Mouse (Mus musculus): ENCODE measurements around the gene Olfr1447.

Olfr1447 gene

DNA sequence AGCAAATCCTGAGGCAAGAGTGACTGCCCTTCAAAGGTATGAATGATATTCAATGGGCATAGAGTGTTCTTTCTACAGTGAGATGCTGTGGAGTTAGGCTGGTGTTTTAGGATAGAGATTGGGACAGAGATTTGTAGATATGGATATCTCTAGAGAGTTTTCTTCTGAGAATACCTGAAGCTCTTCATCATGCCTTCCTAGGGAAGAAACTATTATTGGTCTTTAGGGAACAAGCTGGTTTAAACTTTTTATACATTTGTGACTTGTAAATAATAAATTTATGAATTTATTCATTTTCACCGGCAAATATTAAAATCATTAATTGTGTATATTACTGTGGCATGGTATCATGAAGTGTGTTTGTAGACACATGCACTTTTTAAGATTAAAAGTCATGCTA is at the start of gene Olfr1447:
Gene Olfr1447, minus strand, starts transcription at position 101 of the 400 bp plus-strand sequence.
- H3K27me3 ChIP-seq (ENCODE audit: control insufficient read depth, insufficient read depth, low read length, poor library complexity, severe bottlenecking): no peaks in the 10 kb centered on the region
- DNase-seq (ENCODE audit: low read depth, low spot score): no peak
- H3K36me3 ChIP-seq (ENCODE audit: control insufficient read depth, insufficient read depth, low read length, poor library complexity, severe bottlenecking): no peaks in the 10 kb centered on the region

DNA sequence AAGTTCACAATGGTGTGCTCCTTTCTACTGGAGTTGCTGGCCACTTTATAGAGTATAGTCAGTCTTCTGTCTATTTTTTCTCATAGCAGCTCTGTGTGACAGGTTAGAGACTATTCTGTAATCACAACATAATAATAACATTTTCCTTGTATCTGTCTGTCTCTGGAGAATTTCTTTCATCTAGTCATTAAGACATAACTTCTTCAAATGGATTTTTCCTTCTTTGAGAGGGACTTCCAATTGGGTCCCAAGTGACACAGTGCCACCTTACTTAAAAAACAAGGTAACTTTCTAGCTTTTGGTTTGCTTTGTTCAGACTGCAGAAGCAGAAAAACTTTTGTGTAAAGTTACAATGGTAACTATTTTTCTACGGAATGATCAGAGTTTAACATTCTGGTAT is 46.4 kb upstream of the Olfr1447 start, which contains the start of gene Olfr1450:
Gene Olfr1450, plus strand, starts transcription at position 301 of the 400 bp plus-strand sequence.
- Histone ChIP-seq H3K36me3 (ENCODE audit: control insufficient read depth, insufficient read depth, low read length, poor library complexity, severe bottlenecking) (no peaks in the 10 kb centered on the region), H3K27me3 (ENCODE audit: control insufficient read depth, insufficient read depth, low read length, poor library complexity, severe bottlenecking) (no peaks in the 10 kb centered on the region)
- DNase-seq (ENCODE audit: low read depth, low spot score): no peak

DNA sequence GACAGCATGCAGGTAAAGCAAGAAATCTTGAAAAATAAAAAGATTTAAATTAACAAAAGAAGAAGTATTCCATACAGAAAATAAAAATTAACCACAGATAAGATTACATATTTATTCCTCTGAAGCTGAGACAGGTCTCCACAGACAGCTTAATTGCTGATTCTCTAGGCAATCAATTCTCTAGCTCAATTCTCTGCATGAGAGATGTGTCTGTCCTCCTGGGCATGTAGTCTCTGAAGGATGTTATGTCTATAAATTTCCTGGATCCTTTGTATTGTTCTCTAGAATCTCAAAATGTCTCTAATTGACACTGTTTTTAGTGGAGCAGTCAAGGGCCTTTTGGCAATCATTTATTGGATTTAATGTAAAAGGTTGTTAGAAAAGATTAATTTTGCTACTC is 27.0 kb upstream of the Olfr1447 start, which contains the start of gene Olfr1449:
Gene Olfr1449, plus strand, starts transcription at position 301 of the 400 bp plus-strand sequence.
- no peaks in the 10 kb centered on the region for H3K36me3 ChIP-seq (ENCODE audit: control insufficient read depth, insufficient read depth, low read length, poor library complexity, severe bottlenecking)
- H3K27me3 ChIP-seq (ENCODE audit: control insufficient read depth, insufficient read depth, low read length, poor library complexity, severe bottlenecking): no peaks in the 10 kb centered on the region
- no peak for DNase-seq (ENCODE audit: low read depth, low spot score)

DNA sequence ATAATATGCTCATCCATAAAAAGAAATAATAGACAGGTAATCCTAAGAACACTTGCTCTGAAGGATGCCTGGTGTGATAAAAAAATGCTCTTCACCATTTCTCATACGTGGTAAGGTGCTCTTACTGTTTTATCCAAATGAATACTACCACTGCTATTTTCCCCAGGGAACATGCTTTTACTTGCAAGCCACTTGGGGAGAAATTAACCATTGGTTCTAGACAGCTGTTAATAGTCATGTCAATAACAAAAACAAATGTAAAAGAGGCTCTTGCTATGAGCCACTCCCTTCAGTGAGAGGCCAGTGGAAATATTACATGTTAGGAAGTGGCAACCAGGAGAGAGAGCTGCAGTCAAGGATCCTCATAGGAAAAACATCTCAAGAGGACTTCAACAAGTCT is 20.8 kb upstream of the Olfr1447 start, which contains the start of gene Olfr1448:
Gene Olfr1448, minus strand, starts transcription at position 101 of the 400 bp plus-strand sequence.
- no peak for DNase-seq (ENCODE audit: low read depth, low spot score)
- Histone ChIP-seq H3K27me3 (ENCODE audit: control insufficient read depth, insufficient read depth, low read length, poor library complexity, severe bottlenecking) (no peaks in the 10 kb centered on the region), H3K36me3 (ENCODE audit: control insufficient read depth, insufficient read depth, low read length, poor library complexity, severe bottlenecking) (no peaks in the 10 kb centered on the region)

DNA sequence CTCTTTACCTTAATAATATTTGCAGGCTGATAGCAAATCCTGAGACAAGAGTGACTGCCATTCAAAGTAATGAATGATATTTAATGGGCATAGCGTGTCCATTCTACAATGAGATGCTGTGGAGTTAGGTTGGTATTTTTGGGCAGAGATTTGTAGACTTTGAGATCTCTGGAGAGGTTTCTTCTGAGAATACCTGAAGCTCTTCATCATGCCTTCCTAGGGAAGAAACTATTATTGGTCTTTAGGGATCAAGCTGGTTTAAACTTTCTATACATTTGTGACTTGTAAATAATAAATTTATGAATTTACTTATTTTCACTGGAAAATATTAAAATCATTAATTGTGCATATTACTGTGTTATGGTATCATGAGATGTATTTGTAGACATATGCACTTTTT is 10.1 kb downstream of the Olfr1447 start, which contains the start of gene Olfr1446:
Gene Olfr1446, minus strand, starts transcription at position 101 of the 400 bp plus-strand sequence.
- Histone ChIP-seq H3K36me3 (ENCODE audit: control insufficient read depth, insufficient read depth, low read length, poor library complexity, severe bottlenecking) (no peaks in the 10 kb centered on the region), H3K27me3 (ENCODE audit: control insufficient read depth, insufficient read depth, low read length, poor library complexity, severe bottlenecking) (no peaks in the 10 kb centered on the region)
- DNase-seq (ENCODE audit: low read depth, low spot score): no peak

DNA sequence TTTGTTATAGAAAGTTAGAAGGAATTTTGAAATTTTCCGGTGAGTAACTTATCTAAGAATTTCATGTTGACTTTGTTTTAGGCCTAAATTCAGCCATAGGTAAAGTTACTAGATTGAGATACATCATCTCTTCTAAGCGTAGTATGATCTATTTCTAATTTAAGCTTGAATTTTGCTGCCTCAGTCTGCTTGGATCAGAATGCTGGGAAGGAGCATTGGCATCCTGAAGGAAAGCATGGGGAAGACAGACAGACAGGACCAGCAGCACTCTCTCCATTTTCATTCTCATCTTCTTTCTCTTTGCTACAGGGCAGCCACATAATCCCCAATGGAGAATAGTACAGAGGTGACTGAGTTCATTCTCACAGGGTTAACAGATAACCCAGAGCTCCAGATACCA is 20.0 kb downstream of the Olfr1447 start, which contains the start of gene Olfr1445:
Gene Olfr1445, plus strand, starts transcription at position 301 of the 400 bp plus-strand sequence.
- H3K36me3 ChIP-seq (ENCODE audit: control insufficient read depth, insufficient read depth, low read length, poor library complexity, severe bottlenecking): no peaks in the 10 kb centered on the region
- no peaks in the 10 kb centered on the region; the same call in 1 of the 2 replicates for H3K27me3 ChIP-seq (ENCODE audit: control insufficient read depth, insufficient read depth, low read length, poor library complexity, severe bottlenecking)
- DNase-seq (ENCODE audit: low read depth, low spot score): no peak

DNA sequence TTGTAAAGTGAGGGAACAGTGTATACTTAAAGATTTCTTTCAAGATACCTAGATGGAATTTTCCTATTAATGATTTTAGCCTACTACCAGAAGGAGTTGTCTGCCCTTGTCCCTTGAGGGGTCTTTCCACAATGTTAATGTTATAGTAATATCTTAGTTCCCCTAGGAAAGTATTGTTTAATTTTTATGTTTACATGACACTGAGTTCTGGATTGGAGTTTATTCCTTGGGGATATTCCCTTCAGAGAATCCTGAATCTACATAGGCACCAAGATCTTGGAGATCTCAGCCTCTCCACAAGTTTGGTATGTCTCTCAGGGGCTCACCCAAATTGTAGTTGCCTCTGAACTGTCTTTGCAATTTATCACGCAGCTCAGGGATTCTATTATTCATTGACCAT is 46.6 kb downstream of the Olfr1447 start, which contains the start of gene Olfr1444:
Gene Olfr1444, plus strand, starts transcription at position 301 of the 400 bp plus-strand sequence.
- Histone ChIP-seq H3K36me3 (ENCODE audit: control insufficient read depth, insufficient read depth, low read length, poor library complexity, severe bottlenecking) (no peaks in the 10 kb centered on the region), H3K27me3 (ENCODE audit: control insufficient read depth, insufficient read depth, low read length, poor library complexity, severe bottlenecking) (no peaks in the 10 kb centered on the region)
- no peak for DNase-seq (ENCODE audit: low read depth, low spot score)
